Mouse (Mus musculus): ENCODE measurements around the gene Gm5039. TPM values are rescaled to one million over a fixed set of nuclear protein-coding genes. Genes with fewer than 3 reads are reported as not detected.
"Not testable (repeated sequence)": the region's sequence is repeated elsewhere in the genome, so short reads cannot be mapped to it uniquely, and the experiment has no call there.

The Gm5039 gene
- total RNA-seq (2017), result not detected in 2 replicates

GRCm38 (mm10) chr12:88323926-88324325 lies at the start of gene Gm5039:
Gene Gm5039, minus strand, starts transcription at chr12:88324026.
- not testable (repeated sequence) for ATAC-seq (replicated peaks; ENCODE audit: low read depth, poor library complexity, severe bottlenecking)

DNA sequence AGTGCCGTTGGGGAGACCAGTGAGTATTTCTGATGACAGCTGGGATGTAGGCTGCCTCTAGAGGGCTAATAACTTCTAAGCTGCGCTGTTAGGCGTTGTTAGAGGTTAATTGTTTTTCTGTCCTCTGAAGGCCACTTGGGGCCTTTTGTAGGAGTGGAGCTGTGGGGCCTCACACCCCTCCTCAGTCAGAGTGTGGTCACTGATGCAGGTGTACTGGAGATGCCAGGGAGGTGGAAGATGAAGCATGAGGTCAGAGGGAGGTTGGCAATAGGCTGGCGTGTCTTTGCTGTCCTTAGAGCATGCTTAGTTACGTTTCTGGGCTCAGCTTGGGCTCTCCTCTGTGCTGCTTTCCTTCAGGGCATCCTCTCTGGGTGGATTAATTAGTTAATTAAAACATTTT lies 48.2 kb upstream of the Gm5039 start:
- no peak for ATAC-seq (replicated peaks; ENCODE audit: low read depth, poor library complexity, severe bottlenecking)

DNA sequence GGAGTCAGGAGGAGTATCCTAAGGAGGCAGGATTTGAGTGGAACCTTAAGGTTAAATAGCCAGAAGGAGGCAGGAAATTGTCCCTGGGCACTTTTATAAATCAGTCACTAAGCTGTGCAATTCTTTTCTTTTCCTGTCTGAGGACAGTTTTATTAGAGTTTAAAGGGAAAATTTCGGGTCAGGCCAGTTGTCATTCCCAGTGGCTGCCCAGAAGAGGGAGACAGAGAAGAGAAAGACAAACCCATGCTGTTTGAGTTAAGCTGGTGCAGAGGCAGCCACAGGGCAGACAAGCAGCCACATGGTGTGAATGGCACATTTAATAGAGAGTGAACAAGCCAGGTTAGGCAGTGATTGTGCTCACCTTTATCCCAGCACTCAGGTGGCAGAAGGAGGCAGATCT lies 46.5 kb upstream of the Gm5039 start:
- not testable (repeated sequence) for ATAC-seq (replicated peaks; ENCODE audit: low read depth, poor library complexity, severe bottlenecking)

GRCm38 (mm10) chr12:88369690-88370089 lies 45.9 kb upstream of the Gm5039 start:
- not testable (repeated sequence) for ATAC-seq (replicated peaks; ENCODE audit: low read depth, poor library complexity, severe bottlenecking)

DNA sequence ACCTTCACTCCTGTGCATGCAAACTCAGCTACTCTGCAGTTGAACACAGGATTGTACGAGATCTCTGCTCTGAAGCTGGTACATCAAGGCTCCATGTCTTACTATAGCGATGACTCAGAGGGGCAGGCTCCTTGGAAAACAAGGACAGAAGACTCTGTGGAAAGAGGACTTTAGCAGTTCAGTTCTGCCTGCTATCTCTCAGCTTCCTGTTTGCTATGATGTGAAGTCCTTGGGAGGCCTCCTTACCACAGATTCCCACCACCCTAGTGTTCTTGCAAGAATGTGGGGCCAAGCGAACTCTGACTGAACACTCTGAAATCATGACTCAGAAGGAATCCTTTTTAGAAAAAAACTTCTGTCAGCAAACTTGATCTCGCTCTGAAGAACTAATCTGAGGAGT lies 44.8 kb upstream of the Gm5039 start:
- ATAC-seq (replicated peaks; ENCODE audit: low read depth, poor library complexity, severe bottlenecking), result 0 out of 2 replicates have a peak, but pooled peaks have one; percentile 33

DNA sequence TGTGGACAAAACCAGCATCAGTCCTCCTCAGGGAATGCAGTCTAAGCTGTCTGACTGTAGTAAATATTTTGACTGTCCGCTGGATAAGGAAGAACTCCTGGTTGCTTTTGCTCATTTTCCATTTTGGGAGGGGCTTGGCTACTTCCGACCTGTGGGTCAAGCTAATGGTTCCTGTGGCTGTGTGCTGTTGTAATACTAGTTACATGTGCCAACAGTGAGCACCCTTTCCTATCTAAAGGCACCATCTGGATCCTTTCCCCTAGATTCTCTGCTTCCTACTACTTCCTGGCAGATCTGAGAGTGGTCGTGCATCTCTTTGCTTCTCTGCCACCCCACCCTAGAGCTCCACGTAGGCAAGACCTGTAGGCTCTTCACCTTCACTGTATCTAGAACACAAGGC lies 43.8 kb upstream of the Gm5039 start:
- ATAC-seq (replicated peaks; ENCODE audit: low read depth, poor library complexity, severe bottlenecking), result peak; percentile 26; the same call in 1 of the 2 replicates

DNA sequence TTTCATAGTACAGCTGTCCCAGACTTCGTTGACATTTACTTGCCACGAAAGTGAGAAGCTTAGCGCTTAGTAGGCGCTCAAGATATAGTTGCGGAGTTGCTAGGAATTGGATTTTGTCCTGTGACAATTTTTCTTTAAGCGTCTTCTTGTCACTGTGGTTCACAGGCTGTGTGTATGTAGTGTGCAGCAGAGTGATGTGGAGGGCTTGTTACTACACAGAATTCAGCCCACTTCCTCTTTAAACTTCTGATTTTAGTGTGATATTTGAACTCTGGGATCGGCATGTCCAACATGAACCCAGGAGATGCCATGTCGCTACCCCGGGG lies 37.3 kb upstream of the Gm5039 start:
- peak; percentile 53 for ATAC-seq (replicated peaks; ENCODE audit: low read depth, poor library complexity, severe bottlenecking)

- ATAC-seq (replicated peaks; ENCODE audit: low read depth, poor library complexity, severe bottlenecking), result peak; percentile 96
These were observed 36.8 kb upstream of the Gm5039 start, which contains the start of gene Adck1 for GRCm38 (mm10) chr12:88360441-88361119. Gene Adck1, plus strand, starts transcription at chr12:88360554.

DNA sequence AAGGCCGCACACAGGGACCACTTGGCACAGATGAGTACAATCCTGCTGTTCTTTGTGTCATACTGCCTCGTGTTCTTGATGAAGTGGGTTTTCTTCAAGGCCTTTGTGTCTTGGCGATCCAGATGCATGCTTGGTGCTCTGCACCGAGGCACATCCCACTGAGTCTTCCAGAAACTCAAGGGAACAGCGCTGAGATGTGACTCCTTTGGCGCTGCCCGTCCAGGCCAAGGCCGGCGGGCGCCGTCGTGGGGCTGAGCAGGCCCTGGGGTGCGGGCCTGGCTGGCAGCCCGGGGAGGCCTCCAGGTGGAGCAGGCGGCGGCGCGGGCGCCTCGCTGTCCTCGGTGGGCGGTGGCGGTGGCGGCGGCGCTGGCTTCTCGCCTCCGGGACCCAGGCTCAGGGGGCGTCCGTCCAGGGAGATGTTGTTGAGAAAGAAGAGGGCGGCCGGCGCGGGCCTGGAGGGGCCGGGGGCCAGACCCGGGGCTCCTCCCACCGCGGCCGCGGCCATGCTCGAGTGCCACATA lies 30.4 kb upstream of the Gm5039 start:
- ATAC-seq (replicated peaks; ENCODE audit: low read depth, poor library complexity, severe bottlenecking), result no peak

- not testable (repeated sequence) for ATAC-seq (replicated peaks; ENCODE audit: low read depth, poor library complexity, severe bottlenecking)
These were observed 17.5 kb upstream of the Gm5039 start for GRCm38 (mm10) chr12:88341286-88341685.

GRCm38 (mm10) chr12:88336662-88337413 lies 13.0 kb upstream of the Gm5039 start:
- peak; percentile 83 for ATAC-seq (replicated peaks; ENCODE audit: low read depth, poor library complexity, severe bottlenecking)

GRCm38 (mm10) chr12:88314556-88314955 lies 9.3 kb downstream of the Gm5039 start:
- ATAC-seq (replicated peaks; ENCODE audit: low read depth, poor library complexity, severe bottlenecking), result no peak

- not testable (repeated sequence) for ATAC-seq (replicated peaks; ENCODE audit: low read depth, poor library complexity, severe bottlenecking)
These were observed 26.7 kb downstream of the Gm5039 start for GRCm38 (mm10) chr12:88297171-88297570.

DNA sequence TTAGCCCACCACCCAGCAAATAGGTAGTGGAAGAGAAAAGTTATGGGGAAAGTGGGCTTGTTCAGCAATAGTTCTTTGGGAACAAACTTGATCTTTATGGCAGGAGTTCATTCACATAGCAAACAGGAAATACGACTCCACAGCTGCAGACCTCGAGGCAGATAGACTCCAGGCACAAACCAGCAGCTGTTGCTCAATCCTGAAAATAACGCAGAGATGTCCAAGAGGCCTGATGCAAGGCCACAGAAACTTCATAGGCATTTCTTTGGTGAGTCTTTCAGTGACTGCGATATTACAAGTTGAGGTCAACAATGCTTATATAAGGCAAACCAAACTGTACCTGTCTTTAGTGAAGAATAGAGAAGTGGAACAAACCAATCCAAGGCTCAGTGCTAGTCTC lies 30.7 kb downstream of the Gm5039 start:
- ATAC-seq (replicated peaks; ENCODE audit: low read depth, poor library complexity, severe bottlenecking), result not testable (repeated sequence)

- ATAC-seq (replicated peaks; ENCODE audit: low read depth, poor library complexity, severe bottlenecking), result not testable (repeated sequence)
These were observed 38.6 kb downstream of the Gm5039 start for GRCm38 (mm10) chr12:88285224-88285623.

GRCm38 (mm10) chr12:88274400-88274799 lies 49.4 kb downstream of the Gm5039 start, which contains the start of gene Gm5662:
Gene Gm5662, minus strand, starts transcription at chr12:88274500.
- ATAC-seq (replicated peaks; ENCODE audit: low read depth, poor library complexity, severe bottlenecking), result not testable (repeated sequence)

Other genes with a start within 250 kb of the Gm5039 start
- not detected in 2 replicates for gene Gm16368, start 240.3 kb downstream of the Gm5039 start, total RNA-seq (2017)
- not detected in 2 replicates for gene Gm10436, start 141.9 kb downstream of the Gm5039 start, total RNA-seq (2017)
- gene Gm8332, start 73.9 kb downstream of the Gm5039 start, total RNA-seq (2017), result not detected in 2 replicates
- not detected in 2 replicates for gene Gm5662, start 49.5 kb downstream of the Gm5039 start, total RNA-seq (2017)
- gene Adck1, start 36.5 kb upstream of the Gm5039 start, total RNA-seq (2017), result 14.0 and 19.0 TPM in 2 replicates

Data from common myeloid progenitor, adult 5-6 weeks (primary cell).